Mouse (Mus musculus): ENCODE results near the gene Camk1d. TPM values are rescaled to one million over a fixed set of nuclear protein-coding genes. Genes with fewer than 3 reads are reported as not detected.
"Not testable (repeated sequence)": the region's sequence is repeated elsewhere in the genome, so short reads cannot be mapped to it uniquely, and the experiment has no call there.

Gene Camk1d
- total and polyA plus RNA-seq, 3 experiments: 3.3 to 7.6 (median 4.8) TPM

DNA sequence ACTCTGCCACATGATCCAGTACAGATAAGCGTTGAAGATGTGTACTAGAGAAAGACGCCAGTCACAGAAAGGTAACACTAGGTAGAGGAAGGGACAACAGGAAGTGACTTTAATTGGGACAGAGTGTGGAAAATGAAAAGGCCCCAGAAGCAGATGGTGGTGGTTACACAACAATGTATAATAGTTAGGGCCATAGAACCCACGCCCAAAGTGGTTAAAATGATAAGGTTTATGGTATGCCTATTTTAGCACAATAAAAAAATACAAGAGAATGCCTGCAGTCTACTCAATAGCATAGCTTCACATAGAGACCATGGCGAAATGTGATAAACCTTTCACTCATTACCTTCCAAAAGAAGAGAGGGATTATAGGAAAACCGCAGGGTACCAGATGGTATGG, 147.7 kb downstream of the Camk1d start:
- DNase-seq: no peak

DNA sequence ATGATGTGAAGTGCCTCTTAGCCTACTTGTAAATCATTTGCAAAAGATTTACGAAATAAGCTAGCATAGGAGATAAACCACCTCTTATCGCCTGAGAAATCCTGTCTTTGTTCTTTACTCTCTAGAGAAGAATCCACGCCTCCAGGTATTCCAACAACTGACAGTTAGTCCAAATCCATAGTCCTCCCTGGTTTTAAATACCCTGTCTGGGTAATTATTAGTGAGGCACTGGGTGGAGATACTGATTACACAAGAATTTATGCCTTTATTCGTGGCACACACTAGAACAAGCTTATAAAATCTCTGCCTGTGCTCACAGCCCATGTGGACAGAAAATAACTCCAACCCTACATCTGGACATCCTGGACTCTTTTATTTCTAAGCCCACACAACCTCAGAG, 150.6 kb downstream of the Camk1d start:
- no peak for DNase-seq

DNA sequence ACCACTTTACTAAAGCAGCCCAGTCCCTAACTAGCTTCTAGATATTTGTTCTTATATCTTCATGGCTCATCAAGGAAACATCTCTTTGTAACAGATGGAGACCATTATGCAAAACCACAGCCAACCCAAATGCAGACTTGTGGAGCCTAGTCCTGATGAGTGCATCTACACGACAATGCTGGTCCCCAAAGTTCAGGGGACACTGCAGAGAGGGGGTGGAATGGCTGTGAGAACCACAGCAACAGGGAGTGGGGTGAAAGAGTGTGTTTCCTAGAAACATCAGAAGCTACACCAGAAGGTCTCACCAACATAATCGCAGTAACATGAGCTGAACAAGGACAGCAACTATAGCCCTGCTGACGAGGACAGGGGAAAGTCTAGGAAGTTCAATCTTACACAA, 152.9 kb downstream of the Camk1d start:
- DNase-seq: no peak

DNA sequence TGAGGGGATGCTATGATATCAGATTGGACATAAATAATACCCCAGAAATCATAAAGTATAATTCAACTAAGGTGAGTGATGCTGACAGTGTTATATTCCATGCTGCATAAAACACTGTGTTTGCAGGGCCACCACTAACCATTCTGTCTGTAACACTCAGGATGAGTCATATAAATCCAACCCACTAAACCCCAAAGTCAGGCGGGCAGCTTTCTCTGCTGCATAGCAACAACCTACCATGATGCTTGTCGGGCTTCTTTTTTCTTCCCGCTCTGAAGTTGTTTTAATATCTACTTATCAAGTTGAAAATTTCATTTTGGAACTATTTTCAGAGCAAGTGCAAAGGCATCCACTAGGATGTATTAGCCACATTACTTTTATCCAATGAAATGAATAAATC, 161.1 kb downstream of the Camk1d start:
- no peak for DNase-seq

DNA sequence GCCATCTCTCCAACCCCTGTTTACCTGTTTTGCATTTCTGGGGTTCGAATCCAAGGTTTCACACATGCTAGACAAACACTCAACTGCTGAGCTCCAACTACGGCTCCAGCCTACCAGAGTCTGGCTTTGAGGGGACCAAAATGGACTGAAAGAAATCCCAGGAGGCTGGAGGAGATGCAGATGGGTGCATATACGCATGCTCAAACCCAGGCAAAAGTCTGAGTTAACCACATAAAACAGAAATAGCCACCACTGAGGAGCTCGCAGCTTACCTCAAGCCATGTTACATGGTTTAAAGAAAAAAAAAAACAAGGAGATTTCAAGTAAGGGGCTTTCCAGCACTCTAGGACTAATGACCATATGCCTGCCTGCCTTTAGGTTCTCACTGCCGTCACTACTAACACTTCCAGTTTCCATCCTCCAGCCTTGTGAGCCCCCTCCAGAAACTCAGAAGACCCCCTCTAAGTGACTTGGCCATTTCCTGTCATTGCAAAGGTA, 162.5 kb downstream of the Camk1d start:
- DNase-seq: no peak

DNA sequence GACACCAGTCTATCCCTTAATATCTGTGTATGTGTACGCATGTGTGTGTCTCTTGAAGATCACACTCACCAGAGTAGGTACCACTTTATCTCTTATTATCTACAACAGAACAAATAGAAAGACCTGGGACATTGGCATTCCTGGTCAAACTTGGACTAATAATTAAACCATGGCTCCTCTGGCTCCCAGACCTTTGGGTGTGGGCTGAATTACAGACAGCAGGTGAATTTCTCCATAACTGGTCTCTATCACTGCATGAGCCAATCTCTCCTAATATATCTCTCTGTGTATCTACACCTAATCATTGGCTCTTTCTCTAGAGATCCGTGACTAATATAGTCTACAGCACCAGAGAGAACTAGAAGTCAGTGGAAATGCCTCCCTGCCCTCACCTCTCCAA, 165.0 kb downstream of the Camk1d start:
- DNase-seq: no peak

DNA sequence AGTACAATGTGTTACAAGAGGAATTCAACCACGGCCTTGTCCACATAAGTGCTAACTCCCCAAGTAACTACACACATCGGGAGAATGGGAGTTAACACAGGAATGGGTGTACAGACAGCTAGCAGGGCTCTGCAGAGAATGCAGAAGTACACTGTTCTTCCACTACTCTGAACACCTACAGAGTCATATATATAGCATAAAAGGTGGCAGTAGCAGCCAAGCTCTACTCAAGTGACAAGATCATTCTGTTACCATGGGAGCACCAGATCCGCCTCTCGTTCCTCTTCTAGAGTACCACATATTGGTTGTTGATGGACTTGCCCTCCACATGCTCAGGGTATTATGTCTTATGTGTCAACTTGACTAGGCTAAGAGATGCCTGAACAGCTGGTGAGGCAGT, 165.4 kb downstream of the Camk1d start:
- DNase-seq: no peak

DNA sequence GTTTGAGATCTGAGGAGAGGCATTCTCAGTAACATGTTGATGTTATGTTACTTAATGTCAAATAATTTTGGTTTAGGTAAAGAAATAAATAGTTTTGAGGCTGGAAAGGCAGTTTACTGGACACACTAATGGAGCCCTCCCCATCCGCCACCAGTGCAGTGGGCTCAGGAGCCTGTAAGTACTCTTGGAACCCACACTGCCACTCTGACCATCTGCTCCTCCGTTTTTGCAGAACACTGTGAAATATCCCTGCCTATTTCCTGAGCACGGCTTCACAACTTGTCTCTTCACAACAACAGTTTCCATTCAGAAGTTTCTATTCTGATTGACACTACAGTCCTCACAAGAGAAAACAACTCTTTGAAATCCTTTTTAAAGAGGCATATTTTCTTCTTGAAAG, 173.4 kb downstream of the Camk1d start:
- DNase-seq: no peak

DNA sequence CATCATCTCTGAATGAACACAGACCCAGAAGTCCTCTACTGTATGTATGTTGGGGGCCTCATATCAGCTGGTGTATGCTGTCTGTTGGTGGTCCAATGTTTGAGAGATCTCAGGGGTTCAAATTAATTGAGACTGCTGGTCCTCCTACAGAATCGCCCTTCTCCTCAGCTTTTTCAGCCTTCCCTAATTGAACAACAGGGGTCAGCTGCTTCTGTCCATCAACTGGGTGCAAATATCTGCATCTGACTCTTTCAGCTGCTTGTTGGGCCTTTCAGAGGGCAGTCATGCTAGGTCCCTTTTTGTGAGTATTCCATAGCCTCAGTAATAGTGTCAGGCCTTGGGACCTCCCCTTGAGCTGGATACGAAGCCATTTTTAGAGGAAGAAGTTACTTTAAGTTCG, 174.4 kb downstream of the Camk1d start:
- DNase-seq: not testable (repeated sequence)

DNA sequence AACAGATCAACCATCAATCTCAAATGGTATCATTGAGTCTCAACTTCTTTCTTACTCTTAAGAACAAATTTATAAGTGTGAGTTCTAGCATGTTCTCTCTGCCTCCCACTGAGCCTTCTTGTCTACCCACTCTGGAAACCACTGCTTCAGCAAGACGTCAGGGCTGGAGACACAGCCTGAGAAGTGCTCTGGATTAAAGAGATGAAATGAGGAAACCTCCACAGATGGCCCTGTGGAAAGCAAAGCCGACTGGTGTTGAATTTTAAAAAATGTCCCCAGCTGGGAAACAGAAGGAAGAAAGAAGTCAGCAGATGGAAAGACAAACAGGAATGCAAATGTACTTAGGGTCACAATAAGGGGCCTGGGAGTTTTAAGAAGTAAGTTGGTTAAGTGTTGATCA, 180.4 kb downstream of the Camk1d start:
- no peak for DNase-seq

DNA sequence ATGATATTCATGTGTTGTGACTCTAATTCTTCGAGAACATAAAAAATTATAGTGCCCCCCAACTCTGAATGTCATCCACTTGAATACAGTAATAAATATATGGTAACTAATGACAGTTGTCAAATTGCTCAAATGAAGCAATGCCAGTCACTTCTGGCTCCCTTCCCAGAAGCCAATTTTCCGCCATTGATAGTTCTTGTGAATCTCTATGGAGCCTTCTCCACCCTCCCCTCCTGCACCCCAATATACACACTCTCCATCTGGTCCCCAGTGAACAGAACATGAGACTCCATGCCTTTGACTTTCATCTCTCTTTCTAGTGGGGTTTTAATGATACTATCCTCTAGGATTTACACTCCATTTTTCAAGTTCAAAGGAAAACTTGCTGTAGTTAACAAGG, 184.3 kb downstream of the Camk1d start:
- DNase-seq: no peak

DNA sequence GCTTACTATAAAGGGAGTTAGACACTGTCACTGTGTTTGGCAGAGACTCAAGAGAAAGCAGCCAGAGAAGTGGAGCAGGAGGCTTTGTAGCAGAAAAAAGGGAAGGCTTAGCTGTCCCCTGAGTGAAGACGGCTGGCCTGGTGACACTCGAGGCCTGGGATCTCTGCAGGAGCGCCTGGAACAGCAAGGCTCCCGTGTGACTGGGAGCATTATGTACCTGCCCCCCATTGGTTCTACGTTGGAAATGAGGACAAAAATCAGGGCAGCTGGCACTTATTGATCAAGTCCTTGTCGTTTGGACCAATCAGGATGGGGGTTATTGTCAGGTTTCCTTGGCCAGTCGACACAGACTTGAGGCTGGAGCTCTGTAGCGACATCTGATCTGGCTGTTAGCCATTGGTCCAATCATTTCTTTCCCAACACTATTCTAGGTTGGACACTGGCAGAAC, 195.1 kb downstream of the Camk1d start:
- no peak for DNase-seq

DNA sequence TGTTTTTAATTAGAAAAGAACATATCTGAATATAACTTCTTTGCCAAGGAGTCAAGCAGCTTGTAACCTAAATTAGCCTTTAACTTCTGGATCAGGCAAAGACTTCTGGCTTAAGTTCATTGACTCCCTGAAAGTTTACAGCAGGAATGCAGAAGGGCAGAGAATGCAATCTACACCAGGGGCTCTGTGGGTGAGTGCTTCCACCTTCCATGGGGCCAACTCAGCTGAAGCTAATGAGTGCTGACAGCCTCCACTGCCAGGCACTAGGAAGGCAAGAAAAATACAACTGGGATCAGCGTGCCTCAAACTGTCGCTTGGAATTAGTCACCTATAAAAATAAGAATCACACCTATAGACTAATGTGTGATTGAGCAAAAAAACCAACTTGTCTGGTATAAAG, 199.2 kb downstream of the Camk1d start:
- DNase-seq: no peak

DNA sequence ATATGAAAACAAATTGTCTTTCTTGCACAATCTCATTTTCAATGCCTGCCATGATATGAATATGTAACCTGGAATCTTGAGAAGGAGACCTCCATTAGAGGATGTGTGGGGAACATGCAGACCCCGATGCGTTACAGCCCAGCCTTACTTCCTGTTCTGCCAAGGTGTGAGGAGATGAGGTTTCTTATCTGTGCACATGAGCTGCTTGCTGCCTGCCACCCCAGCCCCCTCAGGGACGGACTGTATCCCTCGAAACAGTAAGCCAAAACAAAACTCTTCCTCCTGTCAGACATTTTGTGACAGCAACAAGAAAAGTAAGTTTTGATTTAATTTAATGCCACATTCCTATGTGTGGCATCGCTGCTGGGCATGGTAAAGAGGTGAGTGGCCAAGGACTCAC, 200.2 kb downstream of the Camk1d start:
- no peak for DNase-seq

DNA sequence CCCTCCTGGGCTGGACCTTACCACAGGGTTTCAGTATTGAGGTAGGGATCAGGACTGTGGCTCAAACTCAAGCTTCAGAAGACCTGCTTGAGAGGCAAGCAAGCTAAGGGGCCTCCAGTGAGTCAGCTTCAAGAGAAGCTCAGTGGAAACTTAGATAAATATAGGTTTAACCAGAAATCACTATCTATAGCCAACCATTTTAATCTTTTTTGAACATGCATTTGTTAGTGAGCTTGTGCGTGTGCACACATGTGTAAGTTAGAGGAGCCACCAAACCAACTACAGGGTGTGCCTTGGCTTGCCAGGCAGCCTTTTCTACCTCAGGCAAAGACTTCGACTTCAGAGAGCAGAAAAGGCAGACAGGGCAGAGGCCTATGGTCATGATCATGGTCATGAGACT, 200.7 kb downstream of the Camk1d start:
- no peak for DNase-seq

DNA sequence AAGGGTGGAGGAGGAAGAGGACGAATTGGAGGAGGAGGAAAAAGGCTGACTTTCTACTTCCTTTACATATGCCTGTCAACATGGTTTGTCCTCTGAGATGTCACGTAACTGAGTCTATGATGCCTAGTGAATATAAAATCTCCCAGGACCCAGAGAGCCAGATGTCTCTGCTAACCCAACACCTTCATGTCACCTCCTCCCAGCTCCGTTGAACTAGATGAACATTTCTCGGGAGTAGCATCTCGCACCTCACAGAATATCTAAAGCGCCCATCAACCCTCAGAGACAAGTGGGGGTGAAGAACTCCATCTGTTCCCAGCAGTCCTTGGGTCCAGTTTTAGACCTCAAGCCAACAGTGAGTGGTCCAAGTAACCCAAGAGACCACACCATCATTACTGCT, 204.3 kb downstream of the Camk1d start:
- DNase-seq: no peak

DNA sequence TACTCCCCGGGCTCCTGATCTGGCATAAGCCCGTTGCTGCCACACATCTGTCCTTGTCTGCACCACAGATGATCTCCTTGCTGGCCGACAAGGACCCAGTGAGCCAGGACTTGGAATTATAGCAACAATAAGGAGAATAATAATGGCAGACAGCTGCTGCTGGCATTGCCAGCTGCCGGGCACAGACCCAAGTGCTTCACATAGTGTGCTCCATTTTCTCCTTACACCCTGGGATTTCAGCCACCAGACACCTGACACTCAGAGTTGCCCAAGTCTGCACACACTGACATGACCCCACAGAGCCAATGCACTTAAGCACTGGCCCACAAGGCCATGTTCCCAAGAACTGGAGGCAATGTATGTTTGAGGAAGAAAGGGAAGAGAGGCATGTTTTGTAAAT, 214.7 kb downstream of the Camk1d start:
- no peak for DNase-seq

DNA sequence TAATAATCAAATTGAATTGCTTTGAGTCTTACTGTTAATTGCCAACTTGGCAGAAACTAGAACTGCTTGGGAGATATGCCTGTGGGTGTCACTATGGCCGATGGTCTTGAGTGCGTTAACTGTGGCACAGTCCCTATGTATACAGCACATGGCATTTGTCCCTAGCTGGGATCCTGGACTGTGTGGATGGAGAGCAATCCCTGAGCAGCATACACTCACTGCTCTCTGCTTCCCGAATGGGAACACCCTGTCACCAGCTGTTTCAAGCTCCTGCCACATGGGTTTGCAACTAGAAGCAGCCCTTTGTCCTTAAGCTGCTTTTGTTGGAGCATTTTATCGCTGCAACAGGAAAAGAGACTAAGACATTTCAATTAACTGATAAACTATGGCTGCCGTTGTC, 224.4 kb downstream of the Camk1d start:
- DNase-seq: no peak

DNA sequence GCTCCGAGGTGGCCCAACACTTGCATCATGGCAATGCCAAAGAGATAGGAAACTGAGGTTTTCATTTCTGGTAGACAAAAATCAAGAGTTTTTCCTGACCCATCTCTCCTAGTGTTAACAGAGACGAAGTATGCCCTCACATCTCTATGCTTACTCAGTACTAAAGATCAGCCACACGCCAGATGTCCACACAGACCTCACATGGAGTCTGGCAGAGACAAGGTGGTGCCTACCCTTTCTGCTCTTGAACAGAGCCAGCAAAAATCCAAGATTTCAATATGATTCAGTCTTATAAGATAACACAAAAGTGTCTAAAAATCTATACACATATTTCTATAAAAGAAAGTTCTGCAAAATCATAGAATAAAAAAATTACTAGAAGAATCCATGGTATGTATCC, 227.0 kb downstream of the Camk1d start:
- DNase-seq: no peak

DNA sequence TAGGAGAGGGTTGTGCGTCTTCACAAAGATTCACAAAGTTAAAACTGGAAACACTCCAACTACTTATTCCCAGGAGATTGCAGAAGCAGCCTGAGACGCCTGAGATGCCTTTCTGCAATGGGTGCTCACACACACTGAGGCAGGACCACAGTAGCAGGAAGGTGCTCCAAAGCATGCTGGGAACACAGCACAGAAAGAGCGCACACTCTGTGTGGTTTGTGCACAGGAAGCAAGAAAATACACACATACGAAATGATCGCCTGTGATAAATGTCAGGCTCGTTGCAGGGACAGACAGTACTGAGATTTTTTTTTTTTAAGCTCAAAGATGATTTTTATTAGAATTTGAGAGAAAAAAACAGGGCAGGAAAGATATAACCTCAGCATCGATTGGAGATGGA, 227.7 kb downstream of the Camk1d start:
- DNase-seq: no peak

DNA sequence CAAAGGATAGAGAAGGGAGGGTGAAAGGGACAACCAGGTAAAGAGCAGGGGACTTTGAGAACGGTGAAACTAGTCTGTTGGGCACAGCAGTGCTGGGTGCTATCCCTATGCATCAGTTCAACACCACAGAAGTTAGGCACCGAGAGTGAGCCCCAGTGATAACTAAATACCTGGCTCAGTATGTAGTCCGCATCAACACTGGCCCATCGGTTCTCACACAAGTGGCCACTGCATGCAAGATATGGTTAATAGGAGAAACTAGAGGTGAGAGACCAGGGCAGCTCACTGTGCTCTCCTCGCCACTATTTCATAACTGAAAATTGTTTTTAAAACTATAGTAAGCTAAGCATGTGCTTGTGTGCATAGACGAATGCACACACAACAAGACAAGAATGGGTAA, 228.5 kb downstream of the Camk1d start:
- no peak for DNase-seq

DNA sequence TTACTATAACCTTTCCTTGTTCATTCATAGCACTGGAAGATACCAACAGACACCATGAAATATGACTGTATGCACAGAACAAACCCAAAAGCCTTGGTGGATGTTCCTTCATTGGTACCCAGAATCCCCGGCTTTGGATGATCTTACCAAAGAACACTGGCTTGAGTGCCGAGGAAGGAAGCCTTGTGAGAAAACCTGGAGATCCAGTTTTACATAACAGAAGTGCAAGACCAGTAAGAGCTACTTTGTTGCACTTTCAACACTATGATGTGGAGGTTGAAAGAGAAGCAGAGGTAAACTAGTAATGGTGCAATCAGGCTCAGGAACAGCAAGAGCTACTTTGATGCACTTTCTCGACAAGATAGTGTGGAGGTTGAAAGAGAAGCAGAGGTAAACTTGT, 234.4 kb downstream of the Camk1d start:
- DNase-seq: no peak

DNA sequence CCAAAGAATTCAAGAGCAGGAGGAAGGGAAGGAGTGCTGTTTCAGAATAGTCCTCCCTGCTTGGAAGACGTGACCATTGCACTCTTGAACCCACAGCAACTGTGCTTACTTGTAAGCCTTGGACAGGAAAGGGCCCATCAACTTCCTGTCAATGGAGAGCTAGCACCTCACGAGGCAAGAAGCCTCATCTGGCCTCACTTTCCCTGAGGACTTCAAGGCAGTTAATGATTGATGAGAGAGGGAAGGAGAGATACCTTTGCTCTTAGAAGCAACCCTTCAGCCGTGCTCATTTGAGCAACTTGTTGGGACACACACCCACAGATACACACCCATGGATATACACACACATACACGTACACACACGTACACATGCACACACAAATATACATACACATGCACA, 235.6 kb downstream of the Camk1d start:
- DNase-seq: no peak

DNA sequence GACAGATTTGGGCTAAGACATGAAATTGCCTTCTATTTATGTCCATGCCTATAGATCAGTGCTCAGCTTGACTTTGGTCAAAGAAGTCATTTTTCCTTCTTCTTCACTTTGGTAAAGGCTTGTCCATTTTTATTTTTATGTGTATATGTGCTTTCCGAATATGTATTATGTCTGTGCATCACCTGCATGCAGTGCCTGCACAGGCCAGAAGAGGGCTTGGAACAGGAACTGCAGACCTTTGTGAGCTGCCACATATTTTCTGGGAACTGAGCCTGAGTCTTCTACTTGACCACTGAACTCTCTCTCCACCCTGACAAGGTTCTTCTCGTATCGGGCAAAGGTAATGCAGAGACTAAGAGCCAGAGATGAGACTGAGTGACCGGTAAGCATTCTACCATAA, 236.1 kb downstream of the Camk1d start:
- DNase-seq: no peak

DNA sequence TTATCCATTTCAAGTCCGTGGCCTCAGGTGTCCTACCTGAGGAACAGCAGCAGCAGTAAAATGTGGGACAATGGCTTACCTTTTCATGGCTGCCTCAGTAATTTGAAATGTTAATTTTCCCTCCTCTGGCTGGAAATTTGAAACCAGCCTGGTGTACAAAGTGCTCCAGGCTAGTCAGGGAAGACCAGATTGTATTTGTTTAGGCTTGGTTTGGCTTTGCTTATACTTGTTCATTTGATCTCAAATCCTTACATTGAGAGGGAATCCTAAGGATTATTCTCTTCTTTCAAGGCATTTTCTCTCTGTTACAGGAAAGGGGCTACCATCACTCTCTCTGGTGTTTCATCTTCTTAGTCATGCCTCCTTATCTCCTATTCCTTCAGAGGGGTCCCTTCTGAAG, 236.8 kb downstream of the Camk1d start:
- DNase-seq: no peak
